Comparison of ENCODE assay signal across 17 mouse cellular contexts in the genomic region with DNA sequence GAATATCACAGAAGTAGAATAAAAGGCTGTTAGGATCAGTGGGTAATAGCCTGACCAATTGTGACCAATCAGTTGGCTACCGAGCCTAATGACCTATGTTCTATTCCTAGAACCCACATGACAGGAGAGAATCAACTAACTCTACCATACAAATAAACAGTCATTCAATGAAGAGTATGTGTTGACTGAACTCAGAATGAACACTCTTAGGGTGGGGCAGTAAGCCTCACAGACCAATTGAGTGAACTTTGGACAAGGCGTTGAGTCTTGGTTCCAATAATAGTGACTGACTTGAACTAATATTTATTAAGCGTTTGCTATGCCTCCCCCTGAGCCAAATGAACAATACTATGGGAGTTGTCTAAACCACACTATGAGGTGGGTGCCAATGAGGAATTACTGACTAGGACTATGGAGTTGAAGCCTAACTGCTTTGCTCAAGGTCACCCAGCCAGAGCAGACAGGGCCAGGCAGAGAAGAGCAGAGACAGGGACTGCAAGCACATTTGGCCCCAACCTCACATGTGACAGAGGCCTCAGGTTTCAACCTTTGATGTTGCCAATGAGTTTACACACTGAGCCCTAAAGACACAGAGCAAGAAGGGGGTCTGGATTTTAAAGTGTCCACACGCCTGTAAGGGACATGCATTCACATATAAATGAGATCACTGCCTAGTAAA. TPM values are rescaled to one million over a fixed set of nuclear protein-coding genes. Genes with fewer than 3 reads are reported as not detected.
DNase-seq lines count a peak whose midpoint lies in the region; ATAC-seq and TF ChIP-seq lines count a peak whose summit lies in the region.
"Had no signal": no experiment of that assay in that cellular context is flagged by ENCODE, and none has a peak within 500 bp of the region (broad histone marks: within the 10 kb centered on the region; RNA-seq: fewer than 3 reads in every experiment).

No protein-coding gene starts in this region.

- peak; percentile 20 for DNase-seq in adrenal gland, postnatal 14 days
- DNase-seq in adrenal gland, adult 18-20 months (ENCODE audit: low spot score in 2 of 2), result no peak
- DNase-seq in heart, adult 2 months, result peak in 1 of 2 experiments; percentile 23
- DNase-seq in heart, embryonic 10.5 days (ENCODE audit: low spot score), result no peak
- DNase-seq in intestine, embryonic 14.5 days (ENCODE audit: low spot score), result no peak
- no peak for DNase-seq in spleen, postnatal 36 days (ENCODE audit: low spot score in 2 of 2)
- no peak for DNase-seq in right cerebral cortex, postnatal 25 days
- DNase-seq: thymus, postnatal 25 days had no signal

- TF ChIP-seq CTCF in heart, adult 2 months (IDR thresholded peaks at IDR 0.05), result no peak

- TF ChIP-seq POLR2A in heart, adult 2 months (IDR thresholded peaks at IDR 0.05; ENCODE audit: insufficient read depth, low read depth, low read length), result no peak

- intact Hi-C loops in heart, adult 2 months (cut with DNase I), result no loop called here

- TF ChIP-seq EP300 in heart, adult 2 months (IDR thresholded peaks at IDR 0.05; ENCODE audit: insufficient read depth, low read depth, low read length), result no peak

- H3K4me1 ChIP-seq in heart, adult 2 months (ENCODE audit: control insufficient read depth, insufficient read depth, low read length), result peaks cover 7% of the 10 kb centered on the region
- peaks cover 31% of the 10 kb centered on the region for H3K4me1 ChIP-seq in heart, embryonic 10.5 days
- peaks cover 6% of the 10 kb centered on the region for H3K4me1 ChIP-seq in intestine, embryonic 14.5 days (replicated peaks; ENCODE audit: control insufficient read depth, insufficient read depth, low read length)
- H3K4me1 ChIP-seq in stomach, embryonic 15.5 days, result 0 out of 2 replicates have a peak, but pooled peaks cover 2% of the 10 kb centered on the region

- no peaks in the 10 kb centered on the region for H3K27me3 ChIP-seq in heart, adult 2 months (ENCODE audit: control insufficient read depth, insufficient read depth, low read length)
- H3K27me3 ChIP-seq in heart, embryonic 10.5 days (ENCODE audit: insufficient read depth, poor library complexity, severe bottlenecking), result no peaks in the 10 kb centered on the region
- no peaks in the 10 kb centered on the region for H3K27me3 ChIP-seq in intestine, embryonic 14.5 days (replicated peaks; ENCODE audit: control insufficient read depth, insufficient read depth, low read length)
- no peaks in the 10 kb centered on the region for H3K27me3 ChIP-seq in stomach, embryonic 15.5 days (replicated peaks)
- H3K27me3 ChIP-seq: CH12.LX; embryonic facial prominence, embryonic 13.5 days; kidney, embryonic 15.5 days; limb, embryonic 12.5 days; megakaryocyte, embryonic 14.5 days had no signal

- 0 out of 2 replicates have a peak, but pooled peaks have one; percentile 20 for ATAC-seq in intestine, embryonic 14.5 days (replicated peaks; ENCODE audit: low FRiP score, low TSS enrichment, low read depth)
- ATAC-seq in stomach, embryonic 15.5 days (ENCODE audit: insufficient read depth, low FRiP score, low read depth), result peak; percentile 81
- ATAC-seq: hindbrain, postnatal 0 days; lung, postnatal 0 days had no signal

- 70% methylated on average over 4 of the region's 4 CpGs for WGBS in heart, adult 2 months
- 82% methylated on average over 4 of the region's 4 CpGs for WGBS in heart, embryonic 10.5 days
- WGBS in intestine, embryonic 14.5 days, result 71% methylated on average over 4 of the region's 4 CpGs
- WGBS in stomach, embryonic 15.5 days, result 65% methylated on average over 4 of the region's 4 CpGs

- H3K27ac ChIP-seq in heart, adult 2 months, result peak overlapping the region; percentile 90
- no peak overlapping the region for H3K27ac ChIP-seq in heart, embryonic 10.5 days
- H3K27ac ChIP-seq in intestine, embryonic 14.5 days (ENCODE audit: low read depth), result no peak overlapping the region
- H3K27ac ChIP-seq in stomach, embryonic 15.5 days, result peak overlapping the region; percentile 31; the same call in 1 of the 2 replicates
- H3K27ac ChIP-seq: embryonic facial prominence, embryonic 13.5 days; hindbrain, postnatal 0 days; kidney, embryonic 15.5 days; left cerebral cortex, adult 2 months; limb, embryonic 12.5 days had no signal

- H3K36me3 ChIP-seq in heart, adult 2 months (ENCODE audit: control insufficient read depth, insufficient read depth, low read length), result peaks cover 5% of the 10 kb centered on the region; the same call in 1 of the 2 replicates
- H3K36me3 ChIP-seq in heart, embryonic 10.5 days, result no peaks in the 10 kb centered on the region
- H3K36me3 ChIP-seq in intestine, embryonic 14.5 days (ENCODE audit: control insufficient read depth, insufficient read depth, low read length), result no peaks in the 10 kb centered on the region
- no peaks in the 10 kb centered on the region for H3K36me3 ChIP-seq in stomach, embryonic 15.5 days
- H3K36me3 ChIP-seq: embryonic facial prominence, embryonic 13.5 days; kidney, embryonic 15.5 days; limb, embryonic 12.5 days had no signal

- no peaks in the 10 kb centered on the region for H3K79me2 ChIP-seq in heart, adult 2 months (replicated peaks; ENCODE audit: control insufficient read depth, insufficient read depth, low read length)

- H3K9me3 ChIP-seq in heart, embryonic 10.5 days, result no peaks in the 10 kb centered on the region
- no peaks in the 10 kb centered on the region for H3K9me3 ChIP-seq in intestine, embryonic 14.5 days (ENCODE audit: control insufficient read depth, low read length)
- H3K9me3 ChIP-seq in stomach, embryonic 15.5 days, result no peaks in the 10 kb centered on the region
- H3K9me3 ChIP-seq: embryonic facial prominence, embryonic 13.5 days; kidney, embryonic 15.5 days; limb, embryonic 12.5 days; megakaryocyte, embryonic 14.5 days had no signal

- no peak overlapping the region for H3K4me3 ChIP-seq in heart, adult 2 months
- H3K4me3 ChIP-seq in heart, embryonic 10.5 days, result no peak overlapping the region
- H3K4me3 ChIP-seq in intestine, embryonic 14.5 days (ENCODE audit: low read depth, low read length), result no peak overlapping the region
- H3K4me3 ChIP-seq in stomach, embryonic 15.5 days (replicated peaks), result no peak overlapping the region
- H3K4me3 ChIP-seq: embryonic facial prominence, embryonic 13.5 days; kidney, embryonic 15.5 days; left cerebral cortex, adult 2 months; limb, embryonic 12.5 days had no signal

- no peak overlapping the region for H3K4me2 ChIP-seq in intestine, embryonic 14.5 days (ENCODE audit: low read length)
- H3K4me2 ChIP-seq in stomach, embryonic 15.5 days, result no peak overlapping the region
- H3K4me2 ChIP-seq: embryonic facial prominence, embryonic 13.5 days; kidney, embryonic 15.5 days; limb, embryonic 12.5 days had no signal

- no peak overlapping the region for H3K9ac ChIP-seq in heart, adult 2 months (ENCODE audit: low read depth, low read length)
- no peak overlapping the region for H3K9ac ChIP-seq in intestine, embryonic 14.5 days (ENCODE audit: low read length)
- H3K9ac ChIP-seq in stomach, embryonic 15.5 days, result no peak overlapping the region
- H3K9ac ChIP-seq: embryonic facial prominence, embryonic 13.5 days; kidney, embryonic 15.5 days; limb, embryonic 12.5 days had no signal

RNA-seq across cellular contexts. Expression of a gene that starts 7.2 kb away (rescaled TPM):
- 43.5 and 52.2 TPM in 2 replicates for total RNA-seq in adrenal gland, postnatal 14 days (2021)
- 10 to 100 TPM; 40.6 to 41.4 TPM for total RNA-seq in adrenal gland, adult 18-20 months (2021)
- 10 to 100 TPM; 31.3 to 32.4 TPM for total RNA-seq in heart, adult 2 months (2021)
- polyA plus RNA-seq in heart, adult 2 months (2012; rRNA removed), result 12.6 and 23.1 TPM in 2 replicates
- 12.4 and 13.6 TPM in 2 replicates for polyA plus RNA-seq in heart, embryonic 10.5 days (2016; fragmentation: Nextera tagmentation; extraction: Ambion mirVana)
- 24.2 and 26.4 TPM in 2 replicates for polyA plus RNA-seq in intestine, embryonic 14.5 days (2014; fragmentation: Nextera tagmentation; extraction: Ambion mirVana)
- 22.0 and 23.1 TPM in 2 replicates for polyA plus RNA-seq in stomach, embryonic 15.5 days (2015; fragmentation: Nextera tagmentation; extraction: Ambion mirVana)

Comparison
In these comparisons a context has a peak if more than half of its experiments do, and no peak if none do; other contexts are left out.
1. H3K27ac ChIP-seq: peak in heart, adult 2 months (single experiment) and stomach, embryonic 15.5 days (single experiment); none in heart, embryonic 10.5 days (single experiment) and intestine, embryonic 14.5 days (single experiment).